ENCODE assay signal across 28 mouse cellular contexts in genomic region chr14:33763641-33764046, GRCm38 (mm10).
DNase-seq lines count a peak whose midpoint lies in the region; ATAC-seq and TF ChIP-seq lines count a peak whose summit lies in the region.
"Had no signal": no experiment of that assay in that cellular context is flagged by ENCODE, and none has a peak within 500 bp of the region (broad histone marks: within the 10 kb centered on the region; RNA-seq: fewer than 3 reads in every experiment).

No protein-coding gene starts in this region.

- ATAC-seq in hindbrain, embryonic 12.5 days (ENCODE audit: low FRiP score) = no peak
- peak; percentile 77 for ATAC-seq in embryonic facial prominence, embryonic 14.5 days (ENCODE audit: low read depth)
- ATAC-seq in limb, embryonic 12.5 days (ENCODE audit: insufficient number of reproducible peaks, insufficient read depth, low FRiP score, low TSS enrichment, low read depth) = no peak
- ATAC-seq: forebrain, postnatal 0 days; hindbrain, postnatal 0 days; intestine, embryonic 16.5 days; midbrain, embryonic 16.5 days; Patski had no signal

- H3K4me3 ChIP-seq in hindbrain, embryonic 10.5 days = no peak overlapping the region
- no peak overlapping the region for H3K4me3 ChIP-seq in hindbrain, embryonic 12.5 days
- H3K4me3 ChIP-seq in embryonic facial prominence, embryonic 14.5 days (ENCODE audit: low read depth, low read length) = no peak overlapping the region
- no peak overlapping the region for H3K4me3 ChIP-seq in limb, embryonic 12.5 days (replicated peaks)
- no peak overlapping the region for H3K4me3 ChIP-seq in layer of hippocampus, adult 2 months
- H3K4me3 ChIP-seq: heart, embryonic 13.5 days; limb, embryonic 15.5 days; liver, embryonic 15.5 days; lung, embryonic 15.5 days; midbrain, embryonic 10.5 days; myocyte had no signal

- no peaks in the 10 kb centered on the region for H3K27me3 ChIP-seq in hindbrain, embryonic 10.5 days (ENCODE audit: insufficient read depth, poor library complexity, severe bottlenecking)
- no peaks in the 10 kb centered on the region for H3K27me3 ChIP-seq in hindbrain, embryonic 12.5 days
- no peaks in the 10 kb centered on the region for H3K27me3 ChIP-seq in embryonic facial prominence, embryonic 14.5 days (replicated peaks; ENCODE audit: control insufficient read depth, insufficient read depth, low read length)
- no peaks in the 10 kb centered on the region for H3K27me3 ChIP-seq in limb, embryonic 12.5 days
- H3K27me3 ChIP-seq: limb, embryonic 15.5 days; liver, embryonic 15.5 days; lung, embryonic 15.5 days; Patski had no signal

- H3K36me3 ChIP-seq in hindbrain, embryonic 10.5 days = no peaks in the 10 kb centered on the region
- H3K36me3 ChIP-seq in hindbrain, embryonic 12.5 days = no peaks in the 10 kb centered on the region
- no peaks in the 10 kb centered on the region for H3K36me3 ChIP-seq in embryonic facial prominence, embryonic 14.5 days (ENCODE audit: control insufficient read depth, insufficient read depth, low read length)
- H3K36me3 ChIP-seq in limb, embryonic 12.5 days = no peaks in the 10 kb centered on the region
- H3K36me3 ChIP-seq: heart, embryonic 13.5 days; limb, embryonic 15.5 days; liver, embryonic 15.5 days; lung, embryonic 15.5 days; midbrain, embryonic 10.5 days had no signal

- 62% methylated on average over 3 of the region's 3 CpGs for WGBS in hindbrain, embryonic 10.5 days
- 45% methylated on average over 3 of the region's 3 CpGs for WGBS in hindbrain, embryonic 12.5 days
- 17% methylated on average over 3 of the region's 3 CpGs for WGBS in embryonic facial prominence, embryonic 14.5 days
- WGBS in limb, embryonic 12.5 days = 36% methylated on average over 3 of the region's 3 CpGs

- H3K4me2 ChIP-seq in hindbrain, embryonic 12.5 days (replicated peaks) = no peak overlapping the region
- no peak overlapping the region for H3K4me2 ChIP-seq in embryonic facial prominence, embryonic 14.5 days (ENCODE audit: low read depth, low read length)
- H3K4me2 ChIP-seq in limb, embryonic 12.5 days = no peak overlapping the region
- H3K4me2 ChIP-seq: heart, embryonic 13.5 days; limb, embryonic 15.5 days; liver, embryonic 15.5 days; lung, embryonic 15.5 days had no signal

- H3K9me3 ChIP-seq in hindbrain, embryonic 10.5 days = no peaks in the 10 kb centered on the region
- no peaks in the 10 kb centered on the region for H3K9me3 ChIP-seq in hindbrain, embryonic 12.5 days (replicated peaks)
- no peaks in the 10 kb centered on the region for H3K9me3 ChIP-seq in embryonic facial prominence, embryonic 14.5 days (ENCODE audit: control insufficient read depth, low read length)
- no peaks in the 10 kb centered on the region for H3K9me3 ChIP-seq in limb, embryonic 12.5 days
- H3K9me3 ChIP-seq: heart, embryonic 13.5 days; limb, embryonic 15.5 days; liver, embryonic 15.5 days; lung, embryonic 15.5 days; midbrain, embryonic 10.5 days had no signal

- TF ChIP-seq CTCF in layer of hippocampus, adult 2 months (conservative IDR thresholded peaks at IDR 0.05) = no peak

- peak overlapping the region; percentile 50; the same call in 1 of the 2 replicates for H3K27ac ChIP-seq in hindbrain, embryonic 10.5 days
- no peak overlapping the region for H3K27ac ChIP-seq in hindbrain, embryonic 12.5 days
- H3K27ac ChIP-seq in embryonic facial prominence, embryonic 14.5 days (replicated peaks; ENCODE audit: low read depth, low read length) = no peak overlapping the region; the same call in 1 of the 2 replicates
- H3K27ac ChIP-seq in limb, embryonic 12.5 days = peak overlapping the region; percentile 35; the same call in 1 of the 2 replicates
- no peak overlapping the region for H3K27ac ChIP-seq in layer of hippocampus, adult 2 months
- H3K27ac ChIP-seq: heart, embryonic 13.5 days; hindbrain, postnatal 0 days; limb, embryonic 15.5 days; liver, embryonic 15.5 days; lung, embryonic 15.5 days; macrophage; midbrain, embryonic 10.5 days had no signal

- DNase-seq in hindbrain, embryonic 10.5 days (ENCODE audit: low spot score) = peak; percentile 27
- peak; percentile 30 for DNase-seq in embryo, embryonic 11 days
- DNase-seq in embryonic facial prominence, embryonic 14.5 days (ENCODE audit: low spot score) = peak; percentile 68
- DNase-seq in right cerebral cortex, adult 2 months (ENCODE audit: low spot score in 2 of 2) = no peak
- DNase-seq in cerebellum, adult 11-12 months = no peak
- DNase-seq in layer of hippocampus, adult 2 months (ENCODE audit: low spot score in 2 of 2) = no peak
- DNase-seq: adrenal gland, adult 2 months; cerebellum, adult 18-20 months; cerebellum, postnatal 14 days; forebrain, postnatal 0 days; heart, postnatal 14 days; kidney, adult 9 months; kidney, postnatal 14 days; layer of hippocampus, postnatal 36 days; right cerebral cortex, postnatal 25 days had no signal

- peaks cover 5% of the 10 kb centered on the region; the same call in 1 of the 2 replicates for H3K4me1 ChIP-seq in hindbrain, embryonic 10.5 days (replicated peaks)
- no peaks in the 10 kb centered on the region for H3K4me1 ChIP-seq in hindbrain, embryonic 12.5 days
- peaks cover 10% of the 10 kb centered on the region for H3K4me1 ChIP-seq in embryonic facial prominence, embryonic 14.5 days (ENCODE audit: control insufficient read depth, insufficient read depth, low read length)
- H3K4me1 ChIP-seq in limb, embryonic 12.5 days (replicated peaks) = peaks cover 13% of the 10 kb centered on the region
- H3K4me1 ChIP-seq: heart, embryonic 13.5 days; liver, embryonic 15.5 days; midbrain, embryonic 10.5 days had no signal

- no peak overlapping the region for H3K9ac ChIP-seq in hindbrain, embryonic 12.5 days
- no peak overlapping the region for H3K9ac ChIP-seq in embryonic facial prominence, embryonic 14.5 days (ENCODE audit: low read depth, low read length)
- no peak overlapping the region for H3K9ac ChIP-seq in limb, embryonic 12.5 days (replicated peaks)
- H3K9ac ChIP-seq: forebrain, postnatal 0 days; heart, embryonic 13.5 days; limb, embryonic 15.5 days; liver, embryonic 15.5 days; lung, embryonic 15.5 days had no signal

Comparison
In these comparisons a context has a peak if more than half of its experiments do, and no peak if none do; other contexts are left out.
1. H3K27ac ChIP-seq: peak in hindbrain, embryonic 10.5 days (single experiment) and limb, embryonic 12.5 days (single experiment); none in hindbrain, embryonic 12.5 days (single experiment), embryonic facial prominence, embryonic 14.5 days (single experiment) and layer of hippocampus, adult 2 months (single experiment).
2. DNase-seq: peak in hindbrain, embryonic 10.5 days (single experiment), embryo, embryonic 11 days (single experiment) and embryonic facial prominence, embryonic 14.5 days (single experiment); none in right cerebral cortex, adult 2 months (0 of 2), cerebellum, adult 11-12 months (single experiment) and layer of hippocampus, adult 2 months (0 of 2).